Mouse (Mus musculus): ENCODE measurements around the gene Myh14. TPM values are rescaled to one million over a fixed set of nuclear protein-coding genes. Genes with fewer than 3 reads are reported as not detected.
A peak's percentile ranks its signal among the peaks of the same experiment; 100 is the strongest.
"Not testable (repeated sequence)": the region's sequence is repeated elsewhere in the genome, so short reads cannot be mapped to it uniquely, and the experiment has no call there.

The Myh14 gene
- 2.1 and 2.3 TPM in 2 replicates for polyA plus RNA-seq (2016; fragmentation: Nextera tagmentation; extraction: Ambion mirVana)

- H3K9me3 ChIP-seq, result peaks cover 5% of the 10 kb centered on the region; the same call in 1 of the 2 replicates
- H3K36me3 ChIP-seq (replicated peaks), result no peaks in the 10 kb centered on the region
- H3K27ac ChIP-seq, result peak within 1 kb of the TSS; percentile 16
- peaks cover 47% of the 10 kb centered on the region for H3K27me3 ChIP-seq
- H3K4me2 ChIP-seq, result peak within 1 kb of the TSS; percentile 55
- WGBS, result under 1% methylated on average over 21 of the region's 23 CpGs
- H3K4me3 ChIP-seq (replicated peaks), result peak within 1 kb of the TSS; percentile 30
- peak; percentile 96 for ATAC-seq (ENCODE audit: low FRiP score)
- 0 out of 2 replicates have a peak within 1 kb of the TSS, but pooled peaks have one; percentile 4 for H3K9ac ChIP-seq
- H3K4me1 ChIP-seq, result peaks cover 15% of the 10 kb centered on the region
Measured at GRCm38 (mm10) chr7:44670803-44671202, at the start of gene Myh14. Myh14 (minus strand) TSS chr7:44670843.

GRCm38 (mm10) chr7:44709881-44710280 lies 39.2 kb upstream of the Myh14 start:
- ATAC-seq (ENCODE audit: low FRiP score), result no peak
- Histone ChIP-seq H3K36me3 (replicated peaks) (no peaks in the 10 kb centered on the region), H3K9ac (no peak overlapping the region), H3K4me2 (no peak overlapping the region), H3K9me3 (peaks cover 4% of the 10 kb centered on the region; the same call in 1 of the 2 replicates), H3K27me3 (no peaks in the 10 kb centered on the region), H3K4me3 (replicated peaks) (no peak overlapping the region), H3K4me1 (no peaks in the 10 kb centered on the region), H3K27ac (no peak overlapping the region)
- 88% methylated on average over 5 of the region's 5 CpGs for WGBS

GRCm38 (mm10) chr7:44708574-44708973 lies 37.9 kb upstream of the Myh14 start, which contains the start of gene Izumo2:
Izumo2 (plus strand) TSS chr7:44708742.
- Histone ChIP-seq H3K9ac (no peak within 1 kb of the TSS), H3K4me3 (replicated peaks) (no peak within 1 kb of the TSS), H3K4me2 (no peak within 1 kb of the TSS), H3K36me3 (replicated peaks) (no peaks in the 10 kb centered on the region), H3K27me3 (no peaks in the 10 kb centered on the region), H3K9me3 (peaks cover 4% of the 10 kb centered on the region; the same call in 1 of the 2 replicates), H3K27ac (no peak within 1 kb of the TSS), H3K4me1 (no peaks in the 10 kb centered on the region)
- ATAC-seq (ENCODE audit: low FRiP score), result no peak
- 71% methylated on average over 14 of the region's 14 CpGs for WGBS

GRCm38 (mm10) chr7:44708093-44708492 lies 37.5 kb upstream of the Myh14 start:
- not testable (repeated sequence) for H3K9ac ChIP-seq; ATAC-seq (ENCODE audit: low FRiP score); H3K27me3 ChIP-seq; H3K9me3 ChIP-seq; H3K27ac ChIP-seq; H3K36me3 ChIP-seq (replicated peaks); H3K4me2 ChIP-seq; H3K4me1 ChIP-seq; H3K4me3 ChIP-seq (replicated peaks)
- 92% methylated on average over 5 of the region's 6 CpGs for WGBS

- Histone ChIP-seq H3K4me2 (no peak overlapping the region), H3K4me1 (no peaks in the 10 kb centered on the region; the same call in 1 of the 2 replicates), H3K36me3 (replicated peaks) (no peaks in the 10 kb centered on the region), H3K27me3 (no peaks in the 10 kb centered on the region), H3K9me3 (peaks cover 4% of the 10 kb centered on the region; the same call in 1 of the 2 replicates), H3K27ac (no peak overlapping the region), H3K4me3 (replicated peaks) (no peak overlapping the region), H3K9ac (no peak overlapping the region)
- WGBS, result 91% methylated on average over 5 of the region's 5 CpGs
- no peak for ATAC-seq (ENCODE audit: low FRiP score)
Measured at GRCm38 (mm10) chr7:44707169-44707675, 36.6 kb upstream of the Myh14 start.

GRCm38 (mm10) chr7:44706322-44706721 lies 35.7 kb upstream of the Myh14 start:
- peaks cover 4% of the 10 kb centered on the region; the same call in 1 of the 2 replicates for H3K9me3 ChIP-seq
- no peak overlapping the region for H3K4me2 ChIP-seq
- no peak for ATAC-seq (ENCODE audit: low FRiP score)
- no peaks in the 10 kb centered on the region; the same call in 1 of the 2 replicates for H3K4me1 ChIP-seq
- H3K27ac ChIP-seq, result no peak overlapping the region
- no peaks in the 10 kb centered on the region for H3K27me3 ChIP-seq
- H3K36me3 ChIP-seq (replicated peaks), result no peaks in the 10 kb centered on the region
- no peak overlapping the region for H3K9ac ChIP-seq
- no peak overlapping the region for H3K4me3 ChIP-seq (replicated peaks)

- 87% methylated on average over 4 of the region's 4 CpGs for WGBS
- no peaks in the 10 kb centered on the region for H3K36me3 ChIP-seq (replicated peaks)
- no peak overlapping the region for H3K27ac ChIP-seq
- H3K9ac ChIP-seq, result no peak overlapping the region
- H3K4me2 ChIP-seq, result no peak overlapping the region
- H3K27me3 ChIP-seq, result no peaks in the 10 kb centered on the region
- no peak for ATAC-seq (ENCODE audit: low FRiP score)
- no peak overlapping the region for H3K4me3 ChIP-seq (replicated peaks)
- H3K9me3 ChIP-seq, result peaks cover 3% of the 10 kb centered on the region; the same call in 1 of the 2 replicates
- no peaks in the 10 kb centered on the region; the same call in 1 of the 2 replicates for H3K4me1 ChIP-seq
Measured at GRCm38 (mm10) chr7:44705086-44705485, 34.4 kb upstream of the Myh14 start.

GRCm38 (mm10) chr7:44704363-44704762 lies 33.7 kb upstream of the Myh14 start:
- Histone ChIP-seq H3K4me2 (no peak overlapping the region), H3K4me3 (replicated peaks) (no peak overlapping the region), H3K27me3 (no peaks in the 10 kb centered on the region), H3K36me3 (replicated peaks) (no peaks in the 10 kb centered on the region), H3K27ac (no peak overlapping the region), H3K9ac (no peak overlapping the region), H3K4me1 (no peaks in the 10 kb centered on the region; the same call in 1 of the 2 replicates), H3K9me3 (no peaks in the 10 kb centered on the region; the same call in 1 of the 2 replicates)
- ATAC-seq (ENCODE audit: low FRiP score), result no peak
- WGBS, result 54% methylated on average over 3 of the region's 3 CpGs

- no peak overlapping the region for H3K4me3 ChIP-seq (replicated peaks)
- H3K27me3 ChIP-seq, result no peaks in the 10 kb centered on the region
- H3K9ac ChIP-seq, result no peak overlapping the region
- H3K36me3 ChIP-seq (replicated peaks), result no peaks in the 10 kb centered on the region
- H3K4me1 ChIP-seq, result no peaks in the 10 kb centered on the region; the same call in 1 of the 2 replicates
- H3K4me2 ChIP-seq, result no peak overlapping the region
- 84% methylated on average over 8 of the region's 8 CpGs for WGBS
- no peak for ATAC-seq (ENCODE audit: low FRiP score)
- H3K27ac ChIP-seq, result no peak overlapping the region
- no peaks in the 10 kb centered on the region; the same call in 1 of the 2 replicates for H3K9me3 ChIP-seq
Measured at GRCm38 (mm10) chr7:44702985-44703384, 32.3 kb upstream of the Myh14 start.

- peaks cover 5% of the 10 kb centered on the region; the same call in 1 of the 2 replicates for H3K27me3 ChIP-seq
- no peak overlapping the region for H3K4me2 ChIP-seq
- no peaks in the 10 kb centered on the region; the same call in 1 of the 2 replicates for H3K9me3 ChIP-seq
- H3K9ac ChIP-seq, result no peak overlapping the region
- WGBS, result 6% methylated on average over 6 of the region's 6 CpGs
- no peak overlapping the region for H3K27ac ChIP-seq
- ATAC-seq (ENCODE audit: low FRiP score), result peak; percentile 70
- H3K4me1 ChIP-seq, result peaks cover 8% of the 10 kb centered on the region; the same call in 1 of the 2 replicates
- H3K36me3 ChIP-seq (replicated peaks), result no peaks in the 10 kb centered on the region
- no peak overlapping the region for H3K4me3 ChIP-seq (replicated peaks)
Measured at GRCm38 (mm10) chr7:44701921-44702320, 31.3 kb upstream of the Myh14 start.

GRCm38 (mm10) chr7:44697980-44698379 lies 27.3 kb upstream of the Myh14 start:
- H3K4me2 ChIP-seq, result no peak overlapping the region
- H3K4me1 ChIP-seq, result peaks cover 8% of the 10 kb centered on the region; the same call in 1 of the 2 replicates
- ATAC-seq (ENCODE audit: low FRiP score), result no peak
- H3K36me3 ChIP-seq (replicated peaks), result no peaks in the 10 kb centered on the region
- H3K27ac ChIP-seq, result no peak overlapping the region
- WGBS, result 73% methylated on average over 7 of the region's 7 CpGs
- H3K9ac ChIP-seq, result no peak overlapping the region
- H3K27me3 ChIP-seq, result peaks cover 14% of the 10 kb centered on the region; the same call in 1 of the 2 replicates
- H3K9me3 ChIP-seq, result no peaks in the 10 kb centered on the region
- no peak overlapping the region for H3K4me3 ChIP-seq (replicated peaks)

GRCm38 (mm10) chr7:44697191-44697710 lies 26.6 kb upstream of the Myh14 start:
- Histone ChIP-seq H3K4me1 (peaks cover 8% of the 10 kb centered on the region; the same call in 1 of the 2 replicates), H3K9ac (no peak overlapping the region), H3K36me3 (replicated peaks) (no peaks in the 10 kb centered on the region), H3K9me3 (no peaks in the 10 kb centered on the region), H3K27me3 (peaks cover 14% of the 10 kb centered on the region; the same call in 1 of the 2 replicates), H3K27ac (no peak overlapping the region), H3K4me3 (replicated peaks) (no peak overlapping the region), H3K4me2 (no peak overlapping the region)
- 18% methylated on average over 20 of the region's 20 CpGs for WGBS
- no peak for ATAC-seq (ENCODE audit: low FRiP score)
